Mouse (Mus musculus): ENCODE measurements at regions not wholly inside any gene's neighbourhood (a gene's known extent, or its start where the extent isn't known, plus 50 kb on each side); places are given as distances from the start of the nearest gene placed in this dataset.

DNA sequence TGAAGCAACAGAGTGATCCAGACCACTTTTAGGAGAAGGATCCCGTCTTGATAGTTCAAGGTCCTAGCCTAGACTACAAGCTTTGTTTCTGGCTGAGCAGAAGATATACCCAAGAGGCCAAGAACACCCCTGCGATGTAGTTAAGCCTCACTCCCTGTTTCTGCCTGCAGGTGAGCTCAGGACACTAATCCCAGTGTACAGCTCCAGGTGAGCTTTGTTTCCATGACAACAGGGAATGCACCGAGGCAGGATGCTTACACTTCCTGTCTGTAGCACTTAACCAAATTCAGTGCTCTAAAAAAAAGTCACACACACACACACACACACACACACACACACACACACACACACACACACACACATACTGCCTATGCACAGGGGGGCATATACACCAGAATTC lies 230.7 kb downstream of the Ajap1 start:
- ATAC-seq (ENCODE audit: low read depth) (no peak), DNase-seq (ENCODE audit: low spot score) (no peak)
- H3K4me1 ChIP-seq (ENCODE audit: control insufficient read depth, insufficient read depth, low read length), result no peaks in the 10 kb centered on the region
- H3K9ac ChIP-seq (ENCODE audit: low read depth, low read length), result no peak overlapping the region
- H3K27me3 ChIP-seq (replicated peaks; ENCODE audit: control insufficient read depth, insufficient read depth, low read length), result no peaks in the 10 kb centered on the region
- no peaks in the 10 kb centered on the region for H3K9me3 ChIP-seq (ENCODE audit: control insufficient read depth, low read length)
- H3K4me2 ChIP-seq (ENCODE audit: low read depth, low read length), result no peak overlapping the region
- H3K36me3 ChIP-seq (ENCODE audit: control insufficient read depth, insufficient read depth, low read length), result no peaks in the 10 kb centered on the region
- H3K27ac ChIP-seq (replicated peaks; ENCODE audit: low read depth, low read length), result no peak overlapping the region
- no peak overlapping the region for H3K4me3 ChIP-seq (ENCODE audit: low read depth, low read length)
- 49% methylated on average over 3 of the region's 3 CpGs for WGBS

- H3K4me2 ChIP-seq (ENCODE audit: low read depth, low read length), result no peak overlapping the region
- no peak overlapping the region for H3K4me3 ChIP-seq (ENCODE audit: low read depth, low read length)
- DNase-seq (ENCODE audit: low spot score) (no peak), ATAC-seq (ENCODE audit: low read depth) (no peak)
- H3K27me3 ChIP-seq (replicated peaks; ENCODE audit: control insufficient read depth, insufficient read depth, low read length), result no peaks in the 10 kb centered on the region
- H3K27ac ChIP-seq (replicated peaks; ENCODE audit: low read depth, low read length), result no peak overlapping the region
- H3K9me3 ChIP-seq (ENCODE audit: control insufficient read depth, low read length), result no peaks in the 10 kb centered on the region
- no peaks in the 10 kb centered on the region for H3K36me3 ChIP-seq (ENCODE audit: control insufficient read depth, insufficient read depth, low read length)
- no peaks in the 10 kb centered on the region for H3K4me1 ChIP-seq (ENCODE audit: control insufficient read depth, insufficient read depth, low read length)
- no peak overlapping the region for H3K9ac ChIP-seq (ENCODE audit: low read depth, low read length)
- WGBS, result 57% methylated on average over 8 of the region's 8 CpGs
Observed at GRCm38 (mm10) chr4:153251311-153251710, 231.3 kb downstream of the Ajap1 start.

GRCm38 (mm10) chr4:153236680-153237079 lies 245.9 kb downstream of the Ajap1 start:
- no peak overlapping the region for H3K4me3 ChIP-seq (ENCODE audit: low read depth, low read length)
- no peaks in the 10 kb centered on the region for H3K36me3 ChIP-seq (ENCODE audit: control insufficient read depth, insufficient read depth, low read length)
- H3K4me1 ChIP-seq (ENCODE audit: control insufficient read depth, insufficient read depth, low read length), result 0 out of 2 replicates have a peak, but pooled peaks cover 3% of the 10 kb centered on the region
- 11% methylated on average over 12 of the region's 12 CpGs for WGBS
- H3K27ac ChIP-seq (replicated peaks; ENCODE audit: low read depth, low read length), result no peak overlapping the region
- H3K4me2 ChIP-seq (ENCODE audit: low read depth, low read length), result no peak overlapping the region
- H3K9me3 ChIP-seq (ENCODE audit: control insufficient read depth, low read length), result no peaks in the 10 kb centered on the region
- no peaks in the 10 kb centered on the region for H3K27me3 ChIP-seq (replicated peaks; ENCODE audit: control insufficient read depth, insufficient read depth, low read length)
- H3K9ac ChIP-seq (ENCODE audit: low read depth, low read length), result no peak overlapping the region
- ATAC-seq (ENCODE audit: low read depth), result no peak
- DNase-seq (ENCODE audit: low spot score), result peak; percentile 25

DNA sequence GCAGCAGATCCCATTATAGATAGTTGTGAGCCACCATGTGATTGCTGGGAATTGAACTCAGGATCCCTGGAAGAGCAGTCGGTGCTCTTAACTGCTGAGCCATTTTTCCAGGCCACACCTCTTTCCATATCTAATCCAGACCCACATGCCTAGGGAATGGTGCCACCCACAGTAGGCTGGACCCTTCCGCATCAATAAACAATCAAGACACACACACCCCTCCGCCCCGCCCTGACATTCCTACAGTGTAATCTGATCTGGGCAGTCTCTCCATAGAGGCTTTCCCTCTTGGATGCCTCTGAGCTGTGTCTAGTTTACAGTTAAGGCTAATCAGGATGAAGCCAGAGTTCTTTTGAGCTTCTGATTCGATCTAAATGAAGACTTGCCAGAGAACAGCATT lies 248.8 kb downstream of the Ajap1 start:
- Histone ChIP-seq H3K4me2 (ENCODE audit: low read depth, low read length) (no peak overlapping the region), H3K36me3 (ENCODE audit: control insufficient read depth, insufficient read depth, low read length) (no peaks in the 10 kb centered on the region), H3K4me1 (ENCODE audit: control insufficient read depth, insufficient read depth, low read length) (0 out of 2 replicates have a peak, but pooled peaks cover 3% of the 10 kb centered on the region), H3K9ac (ENCODE audit: low read depth, low read length) (no peak overlapping the region), H3K4me3 (ENCODE audit: low read depth, low read length) (no peak overlapping the region), H3K9me3 (ENCODE audit: control insufficient read depth, low read length) (no peaks in the 10 kb centered on the region), H3K27ac (replicated peaks; ENCODE audit: low read depth, low read length) (no peak overlapping the region), H3K27me3 (replicated peaks; ENCODE audit: control insufficient read depth, insufficient read depth, low read length) (no peaks in the 10 kb centered on the region)
- WGBS, result 56% methylated on average over 5 of the region's 5 CpGs
- ATAC-seq (ENCODE audit: low read depth), result no peak
- no peak for DNase-seq (ENCODE audit: low spot score)

- H3K4me3 ChIP-seq (ENCODE audit: low read depth, low read length), result no peak overlapping the region
- no peaks in the 10 kb centered on the region for H3K9me3 ChIP-seq (ENCODE audit: control insufficient read depth, low read length)
- H3K4me2 ChIP-seq (ENCODE audit: low read depth, low read length), result no peak overlapping the region
- peaks cover 4% of the 10 kb centered on the region; the same call in 1 of the 2 replicates for H3K4me1 ChIP-seq (ENCODE audit: control insufficient read depth, insufficient read depth, low read length)
- 43% methylated on average over 5 of the region's 5 CpGs for WGBS
- ATAC-seq (ENCODE audit: low read depth) (no peak), DNase-seq (ENCODE audit: low spot score) (no peak)
- H3K36me3 ChIP-seq (ENCODE audit: control insufficient read depth, insufficient read depth, low read length), result no peaks in the 10 kb centered on the region
- no peak overlapping the region for H3K27ac ChIP-seq (replicated peaks; ENCODE audit: low read depth, low read length)
- no peaks in the 10 kb centered on the region for H3K27me3 ChIP-seq (replicated peaks; ENCODE audit: control insufficient read depth, insufficient read depth, low read length)
- H3K9ac ChIP-seq (ENCODE audit: low read depth, low read length), result no peak overlapping the region
Observed at GRCm38 (mm10) chr4:153229221-153229620, 253.4 kb downstream of the Ajap1 start.

GRCm38 (mm10) chr4:153227680-153228420 lies 254.8 kb downstream of the Ajap1 start:
- H3K4me3 ChIP-seq (ENCODE audit: low read depth, low read length), result no peak overlapping the region
- H3K4me2 ChIP-seq (ENCODE audit: low read depth, low read length), result no peak overlapping the region
- no peaks in the 10 kb centered on the region for H3K36me3 ChIP-seq (ENCODE audit: control insufficient read depth, insufficient read depth, low read length)
- H3K4me1 ChIP-seq (ENCODE audit: control insufficient read depth, insufficient read depth, low read length), result peaks cover 4% of the 10 kb centered on the region; the same call in 1 of the 2 replicates
- no peaks in the 10 kb centered on the region for H3K9me3 ChIP-seq (ENCODE audit: control insufficient read depth, low read length)
- DNase-seq (ENCODE audit: low spot score) (no peak), ATAC-seq (ENCODE audit: low read depth) (no peak)
- no peak overlapping the region for H3K9ac ChIP-seq (ENCODE audit: low read depth, low read length)
- H3K27me3 ChIP-seq (replicated peaks; ENCODE audit: control insufficient read depth, insufficient read depth, low read length), result no peaks in the 10 kb centered on the region
- H3K27ac ChIP-seq (replicated peaks; ENCODE audit: low read depth, low read length), result no peak overlapping the region
- 72% methylated on average over 13 of the region's 13 CpGs for WGBS

GRCm38 (mm10) chr4:153224618-153225177 lies 257.9 kb downstream of the Ajap1 start:
- H3K4me1 ChIP-seq (ENCODE audit: control insufficient read depth, insufficient read depth, low read length), result peaks cover 10% of the 10 kb centered on the region; the same call in 1 of the 2 replicates
- ATAC-seq (ENCODE audit: low read depth) (peak; percentile 88), DNase-seq (ENCODE audit: low spot score) (peak; percentile 87)
- 14% methylated on average over 6 of the region's 6 CpGs for WGBS
- no peaks in the 10 kb centered on the region for H3K9me3 ChIP-seq (ENCODE audit: control insufficient read depth, low read length)
- H3K4me2 ChIP-seq (ENCODE audit: low read depth, low read length), result no peak overlapping the region
- no peaks in the 10 kb centered on the region for H3K36me3 ChIP-seq (ENCODE audit: control insufficient read depth, insufficient read depth, low read length)
- no peak overlapping the region for H3K4me3 ChIP-seq (ENCODE audit: low read depth, low read length)
- H3K9ac ChIP-seq (ENCODE audit: low read depth, low read length), result no peak overlapping the region
- no peak overlapping the region for H3K27ac ChIP-seq (replicated peaks; ENCODE audit: low read depth, low read length)
- H3K27me3 ChIP-seq (replicated peaks; ENCODE audit: control insufficient read depth, insufficient read depth, low read length), result no peaks in the 10 kb centered on the region; the same call in 1 of the 2 replicates

- DNase-seq (ENCODE audit: low spot score) (no peak), ATAC-seq (ENCODE audit: low read depth) (no peak)
- H3K36me3 ChIP-seq (ENCODE audit: control insufficient read depth, insufficient read depth, low read length), result no peaks in the 10 kb centered on the region
- H3K27ac ChIP-seq (replicated peaks; ENCODE audit: low read depth, low read length), result no peak overlapping the region
- H3K4me2 ChIP-seq (ENCODE audit: low read depth, low read length), result no peak overlapping the region
- no peak overlapping the region for H3K4me3 ChIP-seq (ENCODE audit: low read depth, low read length)
- WGBS, result 66% methylated on average over 5 of the region's 5 CpGs
- H3K9ac ChIP-seq (ENCODE audit: low read depth, low read length), result no peak overlapping the region
- H3K4me1 ChIP-seq (ENCODE audit: control insufficient read depth, insufficient read depth, low read length), result peaks cover 10% of the 10 kb centered on the region; the same call in 1 of the 2 replicates
- H3K27me3 ChIP-seq (replicated peaks; ENCODE audit: control insufficient read depth, insufficient read depth, low read length), result no peaks in the 10 kb centered on the region; the same call in 1 of the 2 replicates
- no peaks in the 10 kb centered on the region for H3K9me3 ChIP-seq (ENCODE audit: control insufficient read depth, low read length)
Observed at GRCm38 (mm10) chr4:153223019-153223418, 259.6 kb downstream of the Ajap1 start.

- no peak for ATAC-seq (ENCODE audit: low read depth)
- Histone ChIP-seq H3K9me3 (ENCODE audit: control insufficient read depth, low read length) (no peaks in the 10 kb centered on the region), H3K4me1 (ENCODE audit: control insufficient read depth, insufficient read depth, low read length) (peaks cover 10% of the 10 kb centered on the region; the same call in 1 of the 2 replicates), H3K36me3 (ENCODE audit: control insufficient read depth, insufficient read depth, low read length) (no peaks in the 10 kb centered on the region), H3K27ac (replicated peaks; ENCODE audit: low read depth, low read length) (no peak overlapping the region), H3K4me2 (ENCODE audit: low read depth, low read length) (no peak overlapping the region), H3K27me3 (replicated peaks; ENCODE audit: control insufficient read depth, insufficient read depth, low read length) (no peaks in the 10 kb centered on the region; the same call in 1 of the 2 replicates), H3K9ac (ENCODE audit: low read depth, low read length) (no peak overlapping the region), H3K4me3 (ENCODE audit: low read depth, low read length) (no peak overlapping the region)
- whole genome bisulfite sequencing, result 20% methylated on average over 5 of the region's 6 CpGs
- no peak for DNase-seq (ENCODE audit: low spot score)
Observed at GRCm38 (mm10) chr4:153220485-153220884, 262.1 kb downstream of the Ajap1 start.
